Mouse (Mus musculus): ENCODE results near the gene Vmn1r101.
"Not testable (repeated sequence)": the region's sequence is repeated elsewhere in the genome, so short reads cannot be mapped to it uniquely, and the experiment has no call there.

DNA sequence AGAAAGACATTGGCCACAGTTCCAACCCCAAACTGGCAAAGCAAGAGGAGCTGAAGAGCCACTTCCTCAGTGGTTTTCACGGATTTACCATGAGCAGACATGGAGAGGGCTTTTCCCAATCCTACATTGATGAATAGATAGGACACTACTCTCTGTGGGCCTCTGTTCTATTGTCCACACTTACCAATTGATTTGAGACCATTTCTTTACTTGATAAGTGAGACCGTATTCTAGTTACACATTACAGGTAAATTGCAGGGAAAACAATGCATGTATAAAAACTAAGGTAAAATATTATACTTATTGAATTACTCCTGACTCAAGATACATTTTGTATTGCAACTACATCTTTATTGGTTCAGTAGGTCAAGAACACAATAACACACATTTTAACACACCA, at the start of gene Vmn1r101:
- not testable (repeated sequence) for TF ChIP-seq CTCF (IDR thresholded peaks at IDR 0.05; ENCODE audit: control insufficient read depth, insufficient read depth, low read length); POLR2A (IDR thresholded peaks at IDR 0.05; ENCODE audit: borderline replicate concordance, control insufficient read depth, low read depth, low read length)

Measured in bone marrow, adult 2 months (tissue).